Mouse (Mus musculus) embryo, embryonic 11 days (tissue): ENCODE data around the gene Upb1.
"Not testable (repeated sequence)": the region's sequence is repeated elsewhere in the genome, so short reads cannot be mapped to it uniquely, and the experiment has no call there.

Source experiments
- DNase-seq: peaks from one replicate; pipeline ENCODE4 v3.0.0-alpha.2; 2015

The Upb1 gene

GRCm38 (mm10) chr10:75457852-75458251 lies 56.9 kb downstream of the Upb1 start:
- no peak for DNase-seq

- no peak for DNase-seq
These were observed 57.4 kb downstream of the Upb1 start for GRCm38 (mm10) chr10:75458329-75458728.

- no peak for DNase-seq
These were observed 61.8 kb downstream of the Upb1 start for GRCm38 (mm10) chr10:75462728-75463127.

GRCm38 (mm10) chr10:75465781-75466550 lies 65.1 kb downstream of the Upb1 start:
- peak; percentile 32 for DNase-seq

GRCm38 (mm10) chr10:75473411-75473810 lies 72.5 kb downstream of the Upb1 start:
- DNase-seq: no peak

GRCm38 (mm10) chr10:75474571-75474970 lies 73.7 kb downstream of the Upb1 start:
- no peak for DNase-seq

- DNase-seq: not testable (repeated sequence)
These were observed 74.4 kb downstream of the Upb1 start for GRCm38 (mm10) chr10:75475139-75475850.

- peak; percentile 17 for DNase-seq
These were observed 76.1 kb downstream of the Upb1 start for GRCm38 (mm10) chr10:75477034-75477433.

- DNase-seq: no peak
These were observed 79.0 kb downstream of the Upb1 start for GRCm38 (mm10) chr10:75479955-75480354.

- DNase-seq: no peak
These were observed 80.8 kb downstream of the Upb1 start for GRCm38 (mm10) chr10:75481703-75482102.

- no peak for DNase-seq
These were observed 81.4 kb downstream of the Upb1 start for GRCm38 (mm10) chr10:75482271-75482670.

- DNase-seq: no peak
These were observed 82.1 kb downstream of the Upb1 start for GRCm38 (mm10) chr10:75482919-75483483.

GRCm38 (mm10) chr10:75484066-75484465 lies 83.2 kb downstream of the Upb1 start:
- no peak for DNase-seq

- DNase-seq: no peak
These were observed 83.9 kb downstream of the Upb1 start for GRCm38 (mm10) chr10:75484767-75485166.

- peak; percentile 80 for DNase-seq
These were observed 85.4 kb downstream of the Upb1 start for GRCm38 (mm10) chr10:75486086-75486979.

- no peak for DNase-seq
These were observed 86.2 kb downstream of the Upb1 start for GRCm38 (mm10) chr10:75487131-75487530.

GRCm38 (mm10) chr10:75489522-75489921 lies 88.6 kb downstream of the Upb1 start:
- no peak for DNase-seq

- no peak for DNase-seq
These were observed 89.8 kb downstream of the Upb1 start for GRCm38 (mm10) chr10:75490731-75491130.
